Mouse (Mus musculus) megakaryocyte, embryonic 14.5 days (primary cell): Measurements from ENCODE around the gene Slc6a9.

Experiments
- FLI1 ChIP-seq: IDR thresholded peaks from 2 replicates; pipeline ENCODE4 v1.6.1; 2012; ENCODE audit warnings: low read length, inconsistent platforms, mixed read lengths
- GATA1 ChIP-seq: IDR thresholded peaks from 3 replicates; pipeline ENCODE4 v1.6.1; 2012; ENCODE audit warnings: mixed read lengths, low read length, inconsistent platforms, borderline replicate concordance

- TF ChIP-seq GATA1: no peak
- TF ChIP-seq FLI1: no peak
Measured at GRCm38 (mm10) chr4:117914031-117914430, 79.7 kb downstream of the Slc6a9 start.
